Mouse (Mus musculus) heart, embryonic 10.5 days (tissue): Measurements from ENCODE around the gene Olfr424. TPM values are rescaled to one million over a fixed set of nuclear protein-coding genes. Genes with fewer than 3 reads are reported as not detected.

Experiments
- DNase-seq: peaks from one replicate; pipeline ENCODE4 v3.0.0-alpha.2; 2017; ENCODE audit warnings: low spot score
- H3K27ac ChIP-seq: fragments of 300-500 bp; sonication (generic); 2 replicates; pipeline ENCODE4 v1.5.1; 2016; ENCODE audit warnings: mild to moderate bottlenecking
- H3K27me3 ChIP-seq: fragments of 300-500 bp; sonication (generic); 2 replicates; pipeline ENCODE4 v1.6.1; 2016; ENCODE audit warnings: mild to moderate bottlenecking; ENCODE audit not compliant: poor library complexity, insufficient read depth, severe bottlenecking
- H3K36me3 ChIP-seq: fragments of 300-500 bp; sonication (generic); 2 replicates; pipeline ENCODE4 v1.6.1; 2016; ENCODE audit warnings: mild to moderate bottlenecking, moderate library complexity
- H3K4me1 ChIP-seq: fragments of 300-500 bp; sonication (generic); 2 replicates; pipeline ENCODE4 v1.6.1; 2016; ENCODE audit warnings: mild to moderate bottlenecking
- H3K4me3 ChIP-seq: fragments of 300-500 bp; sonication (generic); 2 replicates; pipeline ENCODE4 v1.5.1; 2016; ENCODE audit warnings: mild to moderate bottlenecking, moderate library complexity
- H3K9me3 ChIP-seq: fragments of 300-500 bp; sonication (generic); 2 replicates; pipeline ENCODE4 v1.6.1; 2016; ENCODE audit warnings: mild to moderate bottlenecking, moderate library complexity
- WGBS: fragments of 180-500 bp; shearing (Covaris S2); methylation state at CpG from one replicate; pipeline ENCODE4 v1.1.7; 2016; 5-methylcytosine and 5-hydroxymethylcytosine counted together
- polyA plus RNA-seq: library from polyadenylated mRNA; unstranded; fragments of >200 nt; fragmentation: Nextera tagmentation; extraction: Ambion mirVana; gene quantifications from 2 replicates; pipeline ENCODE4 v1.2.1, GENCODE M21; 2016

Gene Olfr424
- polyA plus RNA-seq, 1 experiment from 2014 or later = not detected

DNA sequence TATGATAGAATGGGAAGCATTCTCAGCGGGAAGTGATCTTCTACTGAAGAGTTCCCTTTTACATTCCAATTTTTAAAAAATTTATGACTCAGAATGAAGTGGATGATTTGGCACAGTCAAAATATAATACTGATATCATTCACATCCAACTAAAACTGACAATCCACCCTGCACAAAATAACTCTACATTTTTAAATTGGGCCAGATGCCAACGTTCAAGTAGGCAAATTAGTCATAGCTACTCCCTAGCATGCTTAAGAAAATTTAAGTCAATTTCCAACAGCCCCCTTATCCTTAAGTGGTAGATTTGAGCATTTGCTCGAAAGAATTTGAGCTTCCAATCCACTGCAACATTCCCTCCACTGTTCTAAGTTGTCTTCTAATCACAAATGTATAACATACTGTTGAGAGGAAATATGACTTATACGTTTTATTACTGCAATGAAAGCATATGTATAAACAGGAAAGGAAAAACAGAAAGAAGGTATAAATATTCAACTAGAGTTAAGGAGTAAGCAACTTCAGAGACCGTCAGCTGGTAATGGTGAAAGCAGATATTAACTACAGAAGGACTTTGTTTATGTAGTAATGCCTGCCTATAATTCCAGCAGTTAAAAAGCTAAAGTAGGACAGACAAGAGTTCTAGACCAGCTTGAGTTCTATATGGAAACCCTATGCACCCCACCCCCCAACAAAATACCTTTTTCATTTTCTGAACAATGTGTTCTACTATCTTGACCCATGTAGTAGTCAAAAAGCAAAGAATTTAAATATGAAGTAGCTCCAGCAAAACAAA is 39.6 kb downstream of the Olfr424 start:
- no peak overlapping the region; the same call in 1 of the 2 replicates for H3K27ac ChIP-seq
- 0 out of 2 replicates have a peak, but pooled peaks cover 4% of the 10 kb centered on the region for H3K4me1 ChIP-seq
- no peaks in the 10 kb centered on the region for H3K9me3 ChIP-seq
- WGBS = 78% methylated on average over 5 of the region's 5 CpGs
- no peaks in the 10 kb centered on the region for H3K27me3 ChIP-seq
- DNase-seq = no peak
- H3K36me3 ChIP-seq = no peaks in the 10 kb centered on the region
- H3K4me3 ChIP-seq = no peak overlapping the region

DNA sequence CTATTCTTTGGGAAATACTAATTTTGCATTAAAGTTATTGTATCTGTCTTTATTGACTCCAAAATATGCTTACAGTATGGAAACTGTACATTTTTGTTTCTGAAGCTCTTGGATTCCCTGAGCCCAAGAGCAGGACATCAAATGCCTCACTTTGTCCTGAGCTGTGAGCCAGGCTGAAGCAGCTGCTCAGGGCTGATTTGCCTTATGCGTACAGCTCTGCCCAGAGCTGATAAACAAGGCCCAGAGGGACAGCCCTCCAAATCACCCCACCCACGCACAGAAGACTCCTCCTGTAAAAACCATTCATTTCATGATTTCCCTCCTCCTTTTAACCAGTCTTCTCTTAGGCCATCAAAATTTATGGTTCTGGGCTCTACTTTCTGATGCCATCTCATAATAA is 40.2 kb downstream of the Olfr424 start:
- H3K4me3 ChIP-seq = no peak overlapping the region
- H3K36me3 ChIP-seq = no peaks in the 10 kb centered on the region
- peak; percentile 88 for DNase-seq
- 0 out of 2 replicates have a peak overlapping the region, but pooled peaks have one; percentile 36 for H3K27ac ChIP-seq
- 27% methylated on average over 2 of the region's 2 CpGs for WGBS
- 0 out of 2 replicates have a peak, but pooled peaks cover 4% of the 10 kb centered on the region for H3K4me1 ChIP-seq
- H3K27me3 ChIP-seq = no peaks in the 10 kb centered on the region
- no peaks in the 10 kb centered on the region for H3K9me3 ChIP-seq

DNA sequence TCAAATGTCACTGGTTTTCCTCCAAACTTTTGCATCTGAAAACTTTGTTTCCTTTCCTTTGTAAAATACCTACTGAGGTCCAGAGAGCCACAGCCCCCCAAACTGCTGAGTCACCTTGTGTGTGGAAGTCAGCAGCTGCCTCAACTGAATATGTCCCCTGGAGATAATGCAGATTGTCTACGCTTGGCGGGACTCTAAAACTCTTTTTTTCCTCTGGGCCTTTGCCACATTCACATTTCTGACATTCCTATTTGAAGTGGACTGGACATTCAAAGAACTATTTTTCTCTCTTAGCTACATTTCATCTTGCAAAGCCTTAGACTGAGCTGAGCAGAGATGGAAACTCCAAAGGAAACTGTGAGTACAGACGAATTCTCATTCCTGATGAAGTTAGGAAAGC is 41.3 kb downstream of the Olfr424 start, which contains the start of gene Spta1:
Gene Spta1 (plus strand): TSS at position 172 of the 400 bp plus-strand sequence.
- H3K4me3 ChIP-seq = peak within 1 kb of the TSS; percentile 32; the same call in 1 of the 2 replicates
- H3K27ac ChIP-seq = peak within 1 kb of the TSS; percentile 72; the same call in 1 of the 2 replicates
- no peaks in the 10 kb centered on the region for H3K36me3 ChIP-seq
- H3K4me1 ChIP-seq = 0 out of 2 replicates have a peak, but pooled peaks cover 4% of the 10 kb centered on the region
- DNase-seq = no peak
- H3K27me3 ChIP-seq = no peaks in the 10 kb centered on the region
- no peaks in the 10 kb centered on the region for H3K9me3 ChIP-seq
- 22% methylated on average over 3 of the region's 3 CpGs for WGBS

Other genes with a start within 250 kb of the Olfr424 start
- gene Ifi211, start 218.5 kb upstream of the Olfr424 start, polyA plus RNA-seq = 1.1 and 2.7 TPM in 2 replicates
- 0.77 and 4.1 TPM in 2 replicates for gene Mndal, start 189.0 kb upstream of the Olfr424 start, polyA plus RNA-seq
- gene Ifi203, start 188.8 kb upstream of the Olfr424 start, polyA plus RNA-seq = not detected in 2 replicates
- gene Ifi202b, start 148.8 kb upstream of the Olfr424 start, polyA plus RNA-seq = not detected in 2 replicates
- 1.2 and 2.6 TPM in 2 replicates for gene Ifi205, start 99.7 kb upstream of the Olfr424 start, polyA plus RNA-seq
- 0.13 TPM in 1 of 2 replicates, not detected in the other for gene Olfr433, start 90.8 kb upstream of the Olfr424 start, polyA plus RNA-seq
- not detected in 2 replicates for gene Olfr432, start 82.3 kb upstream of the Olfr424 start, polyA plus RNA-seq
- gene Olfr430, start 64.9 kb upstream of the Olfr424 start, polyA plus RNA-seq = not detected in 2 replicates
- gene Olfr429, start 47.2 kb upstream of the Olfr424 start, polyA plus RNA-seq = not detected in 2 replicates
- not detected in 2 replicates for gene Olfr427, start 34.6 kb upstream of the Olfr424 start, polyA plus RNA-seq
- gene Olfr231, start 10.4 kb upstream of the Olfr424 start, polyA plus RNA-seq = not detected in 2 replicates
- 0.09 TPM in 1 of 2 replicates, not detected in the other for gene Olfr420, start 24.1 kb downstream of the Olfr424 start, polyA plus RNA-seq
- 3.8 and 6.7 TPM in 2 replicates for gene Spta1, start 41.3 kb downstream of the Olfr424 start, polyA plus RNA-seq
- not detected in 2 replicates for gene Olfr419, start 120.5 kb downstream of the Olfr424 start, polyA plus RNA-seq
- not detected in 2 replicates for gene Mptx1, start 199.0 kb downstream of the Olfr424 start, polyA plus RNA-seq
- gene Olfr417, start 233.6 kb downstream of the Olfr424 start, polyA plus RNA-seq = not detected in 2 replicates